Mouse (Mus musculus) effector memory CD4-positive, alpha-beta T cell, adult 5 months (primary cell): ENCODE measurements around the gene Phox2b. TPM values are rescaled to one million over a fixed set of nuclear protein-coding genes. Genes with fewer than 3 reads are reported as not detected.

ENCODE experiments used
- polyA plus RNA-seq: library from polyadenylated mRNA; unstranded; fragments of 100-300 nt; shearing (Covaris generic); gene quantifications from one replicate; pipeline ENCODE4 v1.2.1, GENCODE M21; 2017

Phox2b gene
- polyA plus RNA-seq, result not detected

DNA sequence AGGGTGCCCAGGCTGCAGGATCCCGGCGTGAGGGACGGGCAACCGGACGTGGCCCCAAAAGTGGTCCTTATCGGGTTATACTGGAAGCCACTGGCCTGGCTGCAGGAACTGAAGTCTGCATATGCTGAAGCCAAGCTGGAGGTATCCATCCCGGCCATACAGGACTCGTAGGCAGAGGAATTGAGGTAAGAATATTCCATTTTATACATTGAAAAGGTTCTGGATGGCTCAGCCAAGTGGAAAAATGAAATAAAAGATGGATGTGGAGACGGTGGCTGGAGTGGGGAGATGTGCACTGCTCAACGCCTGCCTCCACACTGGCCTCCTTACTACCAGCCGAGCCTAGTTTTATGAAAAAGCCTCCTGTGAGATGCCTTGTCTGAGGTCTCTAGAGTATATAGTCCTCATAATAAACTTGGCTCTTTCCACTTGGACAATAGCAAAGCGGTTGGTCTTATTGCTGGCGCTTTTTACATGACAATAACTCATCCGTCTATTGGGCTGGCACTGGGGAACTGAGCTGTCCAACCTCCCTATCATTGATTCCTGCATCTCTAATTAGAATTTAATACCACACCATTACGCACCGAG lies at the start of gene Phox2b:
Gene Phox2b, minus strand, starts transcription at position 569 of the 591 bp plus-strand sequence.

Other genes with a start within 250 kb of the Phox2b start
- gene Tmem33, start 161.3 kb upstream of the Phox2b start, polyA plus RNA-seq, result 69.4 TPM
- gene Slc30a9, start 207.7 kb upstream of the Phox2b start, polyA plus RNA-seq, result 64.3 TPM